Mouse (Mus musculus): ENCODE measurements around the gene Plcxd3.

DNA sequence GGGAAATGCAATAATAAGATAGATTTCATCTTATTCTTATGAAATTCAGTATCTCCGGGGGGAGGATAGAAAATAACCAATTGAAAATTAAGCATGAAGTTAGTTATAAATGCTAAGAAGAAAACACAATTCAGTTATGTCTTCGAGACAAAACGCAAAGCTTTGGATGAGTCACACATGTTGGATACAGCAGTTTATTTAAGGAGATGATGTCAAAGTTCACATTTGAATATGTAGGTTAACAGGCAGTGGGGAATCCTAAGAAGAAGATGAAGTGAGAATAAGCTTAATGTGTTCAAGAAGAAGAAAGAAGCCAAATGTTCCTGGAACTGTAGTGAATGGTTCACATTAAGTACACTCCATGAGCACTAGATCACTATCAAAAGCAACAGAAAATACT is 128.1 kb downstream of the Plcxd3 start:
- no peak for TF ChIP-seq CTCF (IDR thresholded peaks at IDR 0.05; ENCODE audit: extremely low read depth, insufficient read depth, insufficient read length, insufficient replicate concordance)
- no peak for TF ChIP-seq POLR2A (IDR thresholded peaks at IDR 0.05; ENCODE audit: low read depth, low read length)

Measured in spleen, adult 2 months (tissue).